Mouse (Mus musculus): ENCODE measurements around the gene Ntrk2. TPM values are rescaled to one million over a fixed set of nuclear protein-coding genes. Genes with fewer than 3 reads are reported as not detected.

Ntrk2 gene
- polyA plus RNA-seq, 1 experiment = 6.1 TPM

- WGBS = 94% methylated on average over 3 of the region's 3 CpGs
Measured at GRCm38 (mm10) chr13:58934576-58935110, 128.3 kb downstream of the Ntrk2 start.

GRCm38 (mm10) chr13:58935956-58936495, 129.7 kb downstream of the Ntrk2 start:
- Histone ChIP-seq H3K27me3 (replicated peaks; ENCODE audit: control insufficient read depth, insufficient read depth, low read length) (no peaks in the 10 kb centered on the region; the same call in 1 of the 2 replicates), H3K27ac (ENCODE audit: insufficient read depth, low read depth, low read length) (no peak overlapping the region), H3K36me3 (ENCODE audit: control insufficient read depth, insufficient read depth, low read length) (no peaks in the 10 kb centered on the region), H3K4me1 (ENCODE audit: control insufficient read depth, insufficient read depth, low read length) (no peaks in the 10 kb centered on the region), H3K4me3 (ENCODE audit: insufficient read depth, low read depth, low read length) (no peak overlapping the region)
- WGBS = 17% methylated on average over 8 of the region's 8 CpGs
- no peak for TF ChIP-seq CTCF (conservative IDR thresholded peaks at IDR 0.05; ENCODE audit: insufficient read depth, insufficient read length, low read depth, low read length)
- no peak for TF ChIP-seq POLR2A (IDR thresholded peaks at IDR 0.05; ENCODE audit: low read depth, low read length)
- no peak for DNase-seq

More at GRCm38 (mm10) chr13:58934576-58935110, 128.3 kb downstream of the Ntrk2 start:
- no peak for DNase-seq
- Histone ChIP-seq H3K36me3 (ENCODE audit: control insufficient read depth, insufficient read depth, low read length) (no peaks in the 10 kb centered on the region), H3K27me3 (replicated peaks; ENCODE audit: control insufficient read depth, insufficient read depth, low read length) (no peaks in the 10 kb centered on the region; the same call in 1 of the 2 replicates), H3K4me3 (ENCODE audit: insufficient read depth, low read depth, low read length) (no peak overlapping the region), H3K4me1 (ENCODE audit: control insufficient read depth, insufficient read depth, low read length) (no peaks in the 10 kb centered on the region), H3K27ac (ENCODE audit: insufficient read depth, low read depth, low read length) (no peak overlapping the region)
- TF ChIP-seq CTCF (conservative IDR thresholded peaks at IDR 0.05; ENCODE audit: insufficient read depth, insufficient read length, low read depth, low read length) (no peak), POLR2A (IDR thresholded peaks at IDR 0.05; ENCODE audit: low read depth, low read length) (no peak)

GRCm38 (mm10) chr13:58937884-58938283, 131.5 kb downstream of the Ntrk2 start:
- Histone ChIP-seq H3K4me1 (ENCODE audit: control insufficient read depth, insufficient read depth, low read length) (no peaks in the 10 kb centered on the region), H3K27me3 (replicated peaks; ENCODE audit: control insufficient read depth, insufficient read depth, low read length) (no peaks in the 10 kb centered on the region; the same call in 1 of the 2 replicates), H3K27ac (ENCODE audit: insufficient read depth, low read depth, low read length) (no peak overlapping the region), H3K4me3 (ENCODE audit: insufficient read depth, low read depth, low read length) (no peak overlapping the region), H3K36me3 (ENCODE audit: control insufficient read depth, insufficient read depth, low read length) (no peaks in the 10 kb centered on the region)
- 93% methylated on average over 12 of the region's 12 CpGs for WGBS
- no peak for TF ChIP-seq POLR2A (IDR thresholded peaks at IDR 0.05; ENCODE audit: low read depth, low read length)
- TF ChIP-seq CTCF (conservative IDR thresholded peaks at IDR 0.05; ENCODE audit: insufficient read depth, insufficient read length, low read depth, low read length) = no peak
- DNase-seq = no peak

- DNase-seq = peak; percentile 33
- H3K27ac ChIP-seq (ENCODE audit: insufficient read depth, low read depth, low read length) = no peak overlapping the region
- no peak overlapping the region for H3K4me3 ChIP-seq (ENCODE audit: insufficient read depth, low read depth, low read length)
- H3K4me1 ChIP-seq (ENCODE audit: control insufficient read depth, insufficient read depth, low read length) = no peaks in the 10 kb centered on the region
- WGBS = 62% methylated on average over 4 of the region's 4 CpGs
- no peaks in the 10 kb centered on the region; the same call in 1 of the 2 replicates for H3K27me3 ChIP-seq (replicated peaks; ENCODE audit: control insufficient read depth, insufficient read depth, low read length)
- TF ChIP-seq CTCF (conservative IDR thresholded peaks at IDR 0.05; ENCODE audit: insufficient read depth, insufficient read length, low read depth, low read length) (no peak), POLR2A (IDR thresholded peaks at IDR 0.05; ENCODE audit: low read depth, low read length) (no peak)
- H3K36me3 ChIP-seq (ENCODE audit: control insufficient read depth, insufficient read depth, low read length) = no peaks in the 10 kb centered on the region
Measured at GRCm38 (mm10) chr13:58938464-58938863, 132.1 kb downstream of the Ntrk2 start.

GRCm38 (mm10) chr13:58940208-58940607, 133.8 kb downstream of the Ntrk2 start:
- no peak for TF ChIP-seq CTCF (conservative IDR thresholded peaks at IDR 0.05; ENCODE audit: insufficient read depth, insufficient read length, low read depth, low read length)
- no peak for TF ChIP-seq POLR2A (IDR thresholded peaks at IDR 0.05; ENCODE audit: low read depth, low read length)
- no peak for DNase-seq
- H3K4me1 ChIP-seq (ENCODE audit: control insufficient read depth, insufficient read depth, low read length) = no peaks in the 10 kb centered on the region
- H3K27ac ChIP-seq (ENCODE audit: insufficient read depth, low read depth, low read length) = no peak overlapping the region
- H3K27me3 ChIP-seq (replicated peaks; ENCODE audit: control insufficient read depth, insufficient read depth, low read length) = no peaks in the 10 kb centered on the region
- H3K36me3 ChIP-seq (ENCODE audit: control insufficient read depth, insufficient read depth, low read length) = no peaks in the 10 kb centered on the region
- 77% methylated on average over 6 of the region's 6 CpGs for WGBS
- no peak overlapping the region for H3K4me3 ChIP-seq (ENCODE audit: insufficient read depth, low read depth, low read length)

- DNase-seq = no peak
- Histone ChIP-seq H3K27ac (ENCODE audit: insufficient read depth, low read depth, low read length) (no peak overlapping the region), H3K27me3 (replicated peaks; ENCODE audit: control insufficient read depth, insufficient read depth, low read length) (no peaks in the 10 kb centered on the region), H3K4me1 (ENCODE audit: control insufficient read depth, insufficient read depth, low read length) (no peaks in the 10 kb centered on the region), H3K36me3 (ENCODE audit: control insufficient read depth, insufficient read depth, low read length) (no peaks in the 10 kb centered on the region), H3K4me3 (ENCODE audit: insufficient read depth, low read depth, low read length) (no peak overlapping the region)
- 57% methylated on average over 7 of the region's 7 CpGs for WGBS
- TF ChIP-seq CTCF (conservative IDR thresholded peaks at IDR 0.05; ENCODE audit: insufficient read depth, insufficient read length, low read depth, low read length) = no peak
- TF ChIP-seq POLR2A (IDR thresholded peaks at IDR 0.05; ENCODE audit: low read depth, low read length) = no peak
Measured at GRCm38 (mm10) chr13:58940798-58941197, 134.4 kb downstream of the Ntrk2 start.

GRCm38 (mm10) chr13:58945781-58946180, 139.4 kb downstream of the Ntrk2 start:
- no peaks in the 10 kb centered on the region for H3K36me3 ChIP-seq (ENCODE audit: control insufficient read depth, insufficient read depth, low read length)
- TF ChIP-seq CTCF (conservative IDR thresholded peaks at IDR 0.05; ENCODE audit: insufficient read depth, insufficient read length, low read depth, low read length) (no peak), POLR2A (IDR thresholded peaks at IDR 0.05; ENCODE audit: low read depth, low read length) (no peak)
- WGBS = 50% methylated on average over 6 of the region's 6 CpGs
- H3K27me3 ChIP-seq (replicated peaks; ENCODE audit: control insufficient read depth, insufficient read depth, low read length) = no peaks in the 10 kb centered on the region
- no peak overlapping the region for H3K4me3 ChIP-seq (ENCODE audit: insufficient read depth, low read depth, low read length)
- H3K4me1 ChIP-seq (ENCODE audit: control insufficient read depth, insufficient read depth, low read length) = no peaks in the 10 kb centered on the region
- H3K27ac ChIP-seq (ENCODE audit: insufficient read depth, low read depth, low read length) = no peak overlapping the region
- no peak for DNase-seq
